Mouse (Mus musculus): ENCODE measurements around the gene Dop1b.
A peak's percentile ranks its signal among the peaks of the same experiment; 100 is the strongest.

GRCm38 (mm10) chr16:93830916-93831315 is 119.2 kb downstream of the Dop1b start:
- TF ChIP-seq USF1 (IDR thresholded peaks at IDR 0.05; ENCODE audit: low read depth, low read length) (no peak), E2F4 (IDR thresholded peaks at IDR 0.05; ENCODE audit: insufficient replicate concordance, low read depth, low read length) (0 out of 2 replicates have a peak, but pooled peaks have one; percentile 33), KAT2A (IDR thresholded peaks at IDR 0.05; ENCODE audit: insufficient replicate concordance, low read length) (peak; percentile 73; the same call in 1 of the 2 replicates), CTCF (conservative IDR thresholded peaks at IDR 0.05 in 1 of 2, IDR thresholded peaks at IDR 0.05 in 1 of 2; ENCODE audit: low read depth in 2 of 2, low read length in 2 of 2) (no peak), POLR2A (IDR thresholded peaks at IDR 0.05; ENCODE audit: low read depth, low read length) (no peak), MAX (IDR thresholded peaks at IDR 0.05; ENCODE audit: low read length) (peak; percentile 56; the same call in 1 of the 2 replicates), ETS1 (conservative IDR thresholded peaks at IDR 0.05; ENCODE audit: low read depth, low read length) (peak; percentile 77), ZC3H11A (IDR thresholded peaks at IDR 0.05; ENCODE audit: low read depth, low read length) (no peak), EP300 (IDR thresholded peaks at IDR 0.05; ENCODE audit: low read length) (peak; percentile 67; the same call in 1 of the 2 replicates), NELFE (IDR thresholded peaks at IDR 0.05; ENCODE audit: low read depth, low read length) (no peak)
